Mouse (Mus musculus) gastrocnemius, postnatal 25 days (tissue): ENCODE measurements around the gene Itga11. TPM values are rescaled to one million over a fixed set of nuclear protein-coding genes. Genes with fewer than 3 reads are reported as not detected.

Experiments used
- DNase-seq: peaks from one replicate; pipeline ENCODE4 v3.0.0; 2022
- total RNA-seq, 2 experiments: library from RNA; stranded (reverse); gene quantifications; 1 replicate in 1 of 2; 2 replicates in 1 of 2; pipeline ENCODE4 v1.2.3; 2021

Gene Itga11
- total RNA-seq, 2 experiments from 2014 or later: 3.3 to 4.8 TPM

- no peak for DNase-seq
Measured at GRCm38 (mm10) chr9:62684311-62684710, 6.7 kb downstream of the Itga11 start.

GRCm38 (mm10) chr9:62689748-62690147 lies 12.1 kb downstream of the Itga11 start:
- no peak for DNase-seq

- peak; percentile 65 for DNase-seq
Measured at GRCm38 (mm10) chr9:62694054-62694453, 16.4 kb downstream of the Itga11 start.

- DNase-seq: no peak
Measured at GRCm38 (mm10) chr9:62695210-62695609, 17.6 kb downstream of the Itga11 start.

- no peak for DNase-seq
Measured at GRCm38 (mm10) chr9:62696799-62697198, 19.2 kb downstream of the Itga11 start.

- no peak for DNase-seq
Measured at GRCm38 (mm10) chr9:62707267-62707666, 29.6 kb downstream of the Itga11 start.

- no peak for DNase-seq
Measured at GRCm38 (mm10) chr9:62707870-62708269, 30.2 kb downstream of the Itga11 start.

GRCm38 (mm10) chr9:62709983-62710382 lies 32.4 kb downstream of the Itga11 start:
- DNase-seq: no peak

GRCm38 (mm10) chr9:62712374-62712773 lies 34.7 kb downstream of the Itga11 start:
- no peak for DNase-seq

- no peak for DNase-seq
Measured at GRCm38 (mm10) chr9:62713040-62713439, 35.4 kb downstream of the Itga11 start.

- no peak for DNase-seq
Measured at GRCm38 (mm10) chr9:62714336-62714735, 36.7 kb downstream of the Itga11 start.

- DNase-seq: no peak
Measured at GRCm38 (mm10) chr9:62717982-62718381, 40.4 kb downstream of the Itga11 start.

- DNase-seq: no peak
Measured at GRCm38 (mm10) chr9:62721791-62722190, 44.2 kb downstream of the Itga11 start.

- no peak for DNase-seq
Measured at GRCm38 (mm10) chr9:62722716-62723115, 45.1 kb downstream of the Itga11 start.

GRCm38 (mm10) chr9:62724175-62724574 lies 46.5 kb downstream of the Itga11 start:
- DNase-seq: no peak

- DNase-seq: no peak
Measured at GRCm38 (mm10) chr9:62725247-62725646, 47.6 kb downstream of the Itga11 start.

- DNase-seq: no peak
Measured at GRCm38 (mm10) chr9:62726472-62726871, 48.8 kb downstream of the Itga11 start.

- DNase-seq: no peak
Measured at GRCm38 (mm10) chr9:62744558-62745275, 67.1 kb downstream of the Itga11 start.

- DNase-seq: no peak
Measured at GRCm38 (mm10) chr9:62746646-62747045, 69.0 kb downstream of the Itga11 start.

GRCm38 (mm10) chr9:62749666-62750065 lies 72.0 kb downstream of the Itga11 start:
- DNase-seq: peak; percentile 47

GRCm38 (mm10) chr9:62750381-62750780 lies 72.8 kb downstream of the Itga11 start:
- no peak for DNase-seq

GRCm38 (mm10) chr9:62758288-62758687 lies 80.7 kb downstream of the Itga11 start:
- no peak for DNase-seq

- no peak for DNase-seq
Measured at GRCm38 (mm10) chr9:62759601-62760000, 82.0 kb downstream of the Itga11 start.

- DNase-seq: no peak
Measured at GRCm38 (mm10) chr9:62763478-62763877, 85.9 kb downstream of the Itga11 start.
